Comparison of ENCODE assay signal across 8 mouse cellular contexts in genomic region chr7:19956341-19956781, GRCm38 (mm10). TPM values are rescaled to one million over a fixed set of nuclear protein-coding genes. Genes with fewer than 3 reads are reported as not detected.
DNase-seq lines count a peak whose midpoint lies in the region; ATAC-seq and TF ChIP-seq lines count a peak whose summit lies in the region.

No protein-coding gene starts in this region.

- ATAC-seq in neutrophil, adult 5-6 weeks (ENCODE audit: extremely low read depth, insufficient number of reproducible peaks, low FRiP score, poor library complexity, severe bottlenecking), result peak; percentile 80

- WGBS in embryonic facial prominence, embryonic 10.5 days, result 3% methylated on average over 7 of the region's 7 CpGs
- WGBS in lung, adult 2 months, result 1% methylated on average over 7 of the region's 7 CpGs

- H3ac ChIP-seq in C2C12 (ENCODE audit: control insufficient read depth, insufficient read length, low read depth), result no peak overlapping the region

- no peaks in the 10 kb centered on the region for H3K9me3 ChIP-seq in embryonic facial prominence, embryonic 10.5 days

- peak; percentile 71 for TF ChIP-seq CTCF in C2C12 (IDR thresholded peaks at IDR 0.05; ENCODE audit: control insufficient read depth, insufficient read depth, insufficient read length)
- peak; percentile 90 for TF ChIP-seq CTCF in lung, adult 2 months (IDR thresholded peaks at IDR 0.05; ENCODE audit: insufficient read depth, low read length)

- peaks cover 15% of the 10 kb centered on the region for H3K4me1 ChIP-seq in embryonic facial prominence, embryonic 10.5 days
- H3K4me1 ChIP-seq in lung, adult 2 months (ENCODE audit: control insufficient read depth, insufficient read depth, low read length), result 0 out of 2 replicates have a peak, but pooled peaks cover 2% of the 10 kb centered on the region

- no peaks in the 10 kb centered on the region for H3K79me3 ChIP-seq in C2C12 (ENCODE audit: low read depth)

- H3K27me3 ChIP-seq in C2C12 (ENCODE audit: control insufficient read depth, insufficient read depth, insufficient read length), result no peaks in the 10 kb centered on the region
- H3K27me3 ChIP-seq in embryonic facial prominence, embryonic 10.5 days (replicated peaks; ENCODE audit: low read depth, poor library complexity, severe bottlenecking), result no peaks in the 10 kb centered on the region

- H3K36me3 ChIP-seq in C2C12 (ENCODE audit: control insufficient read depth, insufficient read depth), result no peaks in the 10 kb centered on the region
- H3K36me3 ChIP-seq in embryonic facial prominence, embryonic 10.5 days (replicated peaks), result no peaks in the 10 kb centered on the region

- no peak for TF ChIP-seq POLR2A in lung, adult 2 months (IDR thresholded peaks at IDR 0.05; ENCODE audit: borderline replicate concordance, extremely low read depth, low read depth, low read length)

- no peak overlapping the region for H3K27ac ChIP-seq in embryonic facial prominence, embryonic 10.5 days (replicated peaks)

- H3K79me2 ChIP-seq in C2C12 (ENCODE audit: control insufficient read depth, insufficient read depth), result no peaks in the 10 kb centered on the region

- H3K4me3 ChIP-seq in C2C12 (ENCODE audit: insufficient read depth, poor library complexity, severe bottlenecking), result no peak overlapping the region
- no peak overlapping the region for H3K4me3 ChIP-seq in embryonic facial prominence, embryonic 10.5 days
- no peak overlapping the region for H3K4me3 ChIP-seq in lung, adult 2 months (replicated peaks; ENCODE audit: extremely low read depth, low read depth, low read length)

- peak; percentile 82 for DNase-seq in adrenal gland, adult 8-10 months
- DNase-seq in embryonic facial prominence, embryonic 10.5 days (ENCODE audit: low spot score), result peak; percentile 86
- peak; percentile 50 to 90 for DNase-seq in heart, adult 9 months (ENCODE audit: low spot score in 2 of 2)
- peak; percentile 92 for DNase-seq in kidney, postnatal 14 days
- DNase-seq in lung, adult 2 months, result peak; percentile 92
- peak; percentile 76 to 84 for DNase-seq in thymus, adult 18-20 months

TF ChIP-seq in C2C12, 6 proteins besides CTCF, POLR2A, EP300 and RAD21:
- TF ChIP-seq MYOG (IDR thresholded peaks at IDR 0.05; ENCODE audit: control insufficient read depth, extremely low read depth, insufficient read length), result no peak
- no peak for TF ChIP-seq MYOD1 (IDR thresholded peaks at IDR 0.05; ENCODE audit: control insufficient read depth, insufficient read length, low read depth)
- no peak for TF ChIP-seq MAX (IDR thresholded peaks at IDR 0.05)
- no peak for TF ChIP-seq CEBPB (IDR thresholded peaks at IDR 0.05; ENCODE audit: low read depth)
- TF ChIP-seq FOSL1 (IDR thresholded peaks at IDR 0.05; ENCODE audit: insufficient read depth, low read length, poor library complexity, severe bottlenecking), result no peak
- TF ChIP-seq USF1 (IDR thresholded peaks at IDR 0.05; ENCODE audit: low read depth), result no peak
TF ChIP-seq in C2C12: peak in this region for 0.

RNA-seq across cellular contexts. Expression of gene Igsf23, which starts 5.8 kb away (rescaled TPM):
- 0.06 TPM for polyA plus RNA-seq in C2C12 (2012; fragmentation: generic; extraction: Trizol)
- total RNA-seq in adrenal gland, adult 8-10 months (2022), result not detected
- 0.21 TPM in 1 of 2 replicates, not detected in the other for polyA plus RNA-seq in embryonic facial prominence, embryonic 10.5 days (2016; fragmentation: Nextera tagmentation; extraction: Ambion mirVana)
- polyA plus RNA-seq in lung, adult 2 months (2012; rRNA removed), result 1.2 and 1.9 TPM in 2 replicates
- 0.47 and 0.86 TPM in 2 replicates for total RNA-seq in neutrophil, adult 5-6 weeks (2017)

RNA-seq across cellular contexts. Expression of gene Ceacam20, which starts 8.9 kb away (rescaled TPM):
- not detected for polyA plus RNA-seq in C2C12 (2012; fragmentation: generic; extraction: Trizol)
- total RNA-seq in adrenal gland, adult 8-10 months (2022), result not detected
- polyA plus RNA-seq in embryonic facial prominence, embryonic 10.5 days (2016; fragmentation: Nextera tagmentation; extraction: Ambion mirVana), result not detected in 2 replicates
- 0.06 and 0.33 TPM in 2 replicates for polyA plus RNA-seq in lung, adult 2 months (2012; rRNA removed)
- not detected in 2 replicates for total RNA-seq in neutrophil, adult 5-6 weeks (2017)

RNA-seq across cellular contexts. Expression of gene Nlrp9b, which starts 34.9 kb away (rescaled TPM):
- polyA plus RNA-seq in C2C12 (2012; fragmentation: generic; extraction: Trizol), result not detected
- total RNA-seq in adrenal gland, adult 8-10 months (2022), result not detected
- not detected in 2 replicates for polyA plus RNA-seq in embryonic facial prominence, embryonic 10.5 days (2016; fragmentation: Nextera tagmentation; extraction: Ambion mirVana)
- not detected in 2 replicates for polyA plus RNA-seq in lung, adult 2 months (2012; rRNA removed)
- total RNA-seq in neutrophil, adult 5-6 weeks (2017), result not detected in 2 replicates

RNA-seq across cellular contexts. Expression of gene Pvr, which starts 35.4 kb away (rescaled TPM):
- polyA plus RNA-seq in C2C12 (2012; fragmentation: generic; extraction: Trizol), result 16.5 TPM
- total RNA-seq in adrenal gland, adult 8-10 months (2022), result 10 to 100 TPM; 20.6 to 34.2 (median 24.5) TPM
- 8.2 and 8.8 TPM in 2 replicates for polyA plus RNA-seq in embryonic facial prominence, embryonic 10.5 days (2016; fragmentation: Nextera tagmentation; extraction: Ambion mirVana)
- 23.7 and 24.7 TPM in 2 replicates for polyA plus RNA-seq in lung, adult 2 months (2012; rRNA removed)
- 6.8 and 9.2 TPM in 2 replicates for total RNA-seq in neutrophil, adult 5-6 weeks (2017)
